Mouse (Mus musculus): Measurements from ENCODE around the gene Fam169b.

- TF ChIP-seq CTCF (IDR thresholded peaks at IDR 0.05; ENCODE audit: borderline replicate concordance, insufficient read depth, low read depth, low read length), result no peak
- no peak for TF ChIP-seq POLR2A (IDR thresholded peaks at IDR 0.05; ENCODE audit: borderline replicate concordance, insufficient read depth, low read length)
These were observed 6.9 kb upstream of the Fam169b start for GRCm38 (mm10) chr7:68266691-68267090.
